Mouse (Mus musculus): ENCODE results near the gene Med27.

Med27 gene

DNA sequence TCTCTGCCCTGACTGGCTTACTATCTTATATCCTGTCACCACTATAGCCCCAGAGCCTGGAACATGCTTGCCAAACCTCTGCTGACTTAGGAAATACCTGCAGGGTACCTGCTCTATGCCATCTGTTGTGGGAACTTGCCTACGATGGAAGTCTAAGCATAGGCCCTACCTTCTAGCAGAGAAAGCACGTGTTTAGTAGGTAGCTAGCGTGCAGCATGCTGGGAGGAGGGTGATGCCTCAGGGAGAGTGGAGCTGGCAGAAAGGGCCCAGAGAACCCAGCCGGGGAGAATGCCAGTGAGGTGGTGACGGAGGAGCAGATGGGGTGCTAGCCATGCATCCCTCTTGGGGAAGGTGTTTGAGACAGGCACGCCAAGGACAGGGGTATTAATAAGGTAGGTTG is 89.8 kb downstream of the Med27 start:
- DNase-seq (ENCODE audit: low read depth, low spot score) = no peak

DNA sequence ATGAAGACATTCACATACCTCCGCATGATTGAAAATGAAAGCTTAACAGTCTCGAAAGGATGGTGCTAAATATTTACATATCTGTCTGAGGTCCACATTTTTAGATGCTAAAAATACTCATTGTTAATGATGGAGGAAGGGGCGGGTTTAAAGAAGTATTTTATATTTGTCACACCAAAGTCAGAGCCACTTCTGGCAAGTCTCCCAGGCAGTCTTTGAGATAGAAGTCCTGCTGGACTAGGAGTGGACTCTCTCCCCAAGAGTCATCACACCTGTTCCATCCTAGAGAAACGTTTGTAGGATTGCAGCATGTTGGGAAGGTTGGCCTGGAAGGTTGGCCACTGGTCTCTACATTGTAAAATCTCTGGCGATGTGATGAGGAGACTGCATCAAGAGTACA is 90.5 kb downstream of the Med27 start:
- DNase-seq (ENCODE audit: low read depth, low spot score) = no peak

DNA sequence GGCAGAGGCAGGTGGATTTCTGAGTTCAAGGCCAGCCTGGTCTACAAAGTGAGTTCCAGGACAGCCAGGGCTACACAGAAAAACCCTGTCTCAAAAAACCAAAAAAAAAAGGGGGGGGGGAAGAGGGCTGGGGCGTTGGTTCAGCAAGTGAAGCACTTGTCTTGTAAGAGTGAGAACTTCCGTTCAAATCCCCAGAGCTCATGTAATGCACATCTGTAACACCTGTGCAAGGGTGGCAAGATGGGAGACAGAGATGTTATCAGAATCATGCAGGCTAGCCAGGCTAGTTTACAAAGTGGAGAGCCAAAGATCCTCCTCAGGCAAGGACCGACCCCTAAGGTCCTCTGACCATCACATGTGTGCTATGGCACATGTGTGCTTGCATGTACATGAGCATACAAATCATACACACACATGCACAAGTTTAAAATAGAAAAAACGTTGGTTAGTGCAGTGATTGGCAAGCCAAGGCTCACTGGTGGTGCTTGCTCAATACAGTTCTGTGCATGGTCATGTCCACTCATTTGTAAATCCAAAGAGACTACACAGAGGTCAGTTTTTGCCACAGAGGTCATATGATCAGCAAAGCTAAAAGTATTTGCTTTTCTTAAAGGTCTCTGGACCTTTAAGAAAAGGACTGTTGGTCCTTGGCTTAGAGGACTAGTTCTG is 91.4 kb downstream of the Med27 start:
- DNase-seq (ENCODE audit: low read depth, low spot score) = no peak

DNA sequence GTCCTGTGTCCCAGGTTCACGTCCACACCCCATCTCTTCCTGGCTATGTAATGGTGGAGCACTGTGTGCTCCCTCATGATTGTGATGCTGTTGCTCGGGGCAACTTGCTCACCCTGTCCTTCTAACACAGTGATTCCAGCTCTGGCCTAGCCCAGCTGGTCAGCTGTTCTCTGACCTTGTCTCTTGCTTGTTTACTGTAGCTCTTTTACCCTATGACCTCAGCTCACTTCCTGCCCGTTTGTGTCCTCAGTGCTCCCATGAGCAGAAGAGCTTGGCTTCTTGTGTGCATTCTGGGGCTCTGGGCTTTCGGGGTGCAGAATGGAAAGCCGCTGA is 91.9 kb downstream of the Med27 start:
- DNase-seq (ENCODE audit: low read depth, low spot score) = no peak

DNA sequence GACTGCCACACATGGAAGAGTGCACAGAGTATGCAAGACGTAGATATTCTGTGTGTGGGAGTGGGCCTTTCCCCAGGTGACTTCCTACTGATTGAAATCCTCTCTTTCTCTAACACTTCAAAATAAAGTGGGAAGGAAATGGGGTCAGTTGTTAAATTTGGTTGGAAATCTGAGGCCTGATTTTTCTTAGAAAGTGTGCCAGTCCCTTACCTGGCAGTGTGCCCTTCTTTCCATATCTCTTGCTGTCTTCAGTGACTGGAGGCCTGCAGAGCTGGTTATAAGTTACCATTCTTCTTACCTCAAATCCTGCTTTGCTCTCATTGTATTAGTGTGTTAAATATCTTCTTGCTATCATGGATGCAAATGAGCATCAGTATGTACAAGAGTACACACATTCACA is 92.4 kb downstream of the Med27 start:
- DNase-seq (ENCODE audit: low read depth, low spot score) = no peak

DNA sequence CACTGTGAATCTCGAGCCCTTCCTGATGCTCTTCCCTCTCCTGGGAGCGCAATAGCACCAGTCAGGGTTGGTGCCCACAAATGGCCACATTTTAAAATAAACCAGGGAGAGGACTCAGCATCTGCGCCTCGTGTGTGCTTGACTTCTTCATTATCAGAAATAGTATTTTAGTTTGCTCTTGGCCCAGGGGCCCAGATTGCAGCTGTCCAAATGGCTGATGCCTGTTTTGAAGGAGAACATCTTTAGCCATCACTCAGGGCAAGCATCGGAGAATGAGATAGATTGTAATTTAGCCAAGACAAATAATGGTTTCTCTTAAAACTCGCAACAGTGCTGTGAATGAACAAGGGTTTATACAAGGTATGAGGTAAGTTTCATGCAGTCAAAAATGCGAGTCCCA is 92.8 kb downstream of the Med27 start:
- no peak for DNase-seq (ENCODE audit: low read depth, low spot score)

DNA sequence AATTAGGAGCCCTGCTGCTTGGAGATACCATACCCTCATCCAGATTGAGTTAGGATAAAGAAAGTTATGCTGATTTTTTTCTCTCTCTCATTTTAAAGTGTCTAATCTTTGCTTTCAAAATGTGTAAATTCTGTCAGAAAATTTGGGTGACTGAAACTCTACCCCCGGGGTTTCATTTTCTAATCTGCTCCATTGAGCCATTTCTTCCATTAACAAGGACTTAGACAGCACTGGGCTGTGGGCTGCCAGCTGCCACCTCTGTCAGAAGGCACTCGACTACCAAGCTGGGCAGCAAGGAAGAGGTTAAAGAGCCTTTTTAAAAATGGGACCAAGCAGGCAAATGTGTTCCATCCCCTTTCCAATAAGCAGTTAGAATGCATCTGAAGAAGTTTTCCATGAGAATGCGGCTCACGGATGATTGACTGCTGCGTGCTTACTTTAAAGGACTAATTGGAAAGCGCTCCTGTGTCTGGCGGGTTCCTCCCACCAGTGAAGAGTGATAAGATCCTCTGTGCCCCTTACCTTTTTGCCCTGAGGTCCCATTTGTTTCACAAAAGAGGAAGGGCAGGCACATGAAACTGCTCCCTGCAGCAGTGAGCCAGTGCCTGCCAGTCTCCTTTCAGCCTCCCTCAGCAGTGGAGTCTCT is 93.4 kb downstream of the Med27 start:
- DNase-seq (ENCODE audit: low read depth, low spot score) = no peak

DNA sequence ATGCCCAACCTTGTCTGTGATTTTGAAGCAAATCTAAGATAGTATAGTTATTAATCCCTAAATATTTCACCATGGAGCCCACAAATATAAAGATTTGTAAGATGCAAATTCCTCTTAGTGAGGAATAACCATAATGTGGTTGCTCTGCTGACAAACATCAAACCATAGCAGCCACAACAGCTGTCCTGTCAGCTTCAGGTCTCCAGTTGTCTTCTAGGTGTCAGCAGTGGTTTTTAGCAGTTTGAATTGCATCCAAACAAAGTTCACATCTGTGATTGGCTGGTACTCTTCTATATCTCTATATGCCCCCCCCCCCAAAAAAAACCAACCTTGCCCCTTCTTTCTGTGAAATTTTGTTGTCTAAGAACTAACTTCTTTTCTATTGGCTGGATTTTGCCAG is 95.7 kb downstream of the Med27 start:
- no peak for DNase-seq (ENCODE audit: low read depth, low spot score)

DNA sequence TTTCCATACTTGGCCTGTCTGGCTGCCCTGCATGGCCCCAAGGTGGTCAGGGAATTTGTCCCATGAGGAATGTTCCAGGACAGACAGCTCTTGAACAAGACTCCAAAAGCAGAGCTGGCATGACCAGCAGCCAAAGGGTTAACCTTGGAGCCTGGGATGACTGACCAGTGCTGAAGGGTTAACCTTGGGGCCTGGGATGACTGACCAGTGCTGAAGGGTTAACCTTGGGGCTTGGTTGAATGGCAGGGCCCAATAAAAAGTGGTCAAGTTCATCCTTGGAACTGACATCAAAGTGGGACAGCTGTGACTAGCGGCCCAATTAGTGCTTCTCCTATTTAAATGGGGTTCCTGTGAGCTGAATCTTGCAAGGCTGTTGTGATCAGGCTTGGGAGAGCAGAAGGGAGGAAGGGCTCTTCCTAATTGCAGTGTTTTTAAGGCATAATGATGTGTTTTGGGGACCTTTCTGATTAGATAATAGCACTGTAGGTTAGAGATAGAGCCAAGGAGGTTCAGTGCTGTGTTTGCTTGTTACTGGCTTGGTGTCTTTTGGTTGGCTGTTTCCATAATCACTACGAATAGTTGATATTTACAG is 97.1 kb downstream of the Med27 start:
- DNase-seq (ENCODE audit: low read depth, low spot score) = no peak

DNA sequence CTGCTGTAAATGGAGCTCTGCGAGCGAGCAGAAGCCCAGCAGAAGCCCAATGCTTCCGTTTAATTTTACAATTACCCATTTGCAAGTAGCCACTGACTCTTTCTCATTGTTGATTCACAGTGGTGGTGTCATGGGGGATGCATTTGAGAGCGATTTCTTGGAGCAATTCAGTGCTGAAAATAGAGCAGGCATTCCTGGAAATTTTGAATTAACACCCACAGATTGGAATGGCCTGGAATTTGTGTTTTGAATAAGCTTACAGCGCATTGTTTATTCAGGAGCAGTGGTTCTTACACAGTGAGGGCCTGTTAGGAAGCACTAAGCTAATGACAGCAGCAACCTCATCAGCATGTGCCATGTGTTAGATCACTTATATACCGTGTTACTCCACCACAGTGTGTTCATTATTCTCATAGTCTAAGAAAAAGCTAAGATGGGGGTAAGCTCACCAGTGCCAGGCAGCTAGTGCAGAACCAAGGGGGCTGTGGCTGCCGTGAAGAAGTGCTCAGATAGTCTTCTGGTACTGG is 101.9 kb downstream of the Med27 start:
- no peak for DNase-seq (ENCODE audit: low read depth, low spot score)

DNA sequence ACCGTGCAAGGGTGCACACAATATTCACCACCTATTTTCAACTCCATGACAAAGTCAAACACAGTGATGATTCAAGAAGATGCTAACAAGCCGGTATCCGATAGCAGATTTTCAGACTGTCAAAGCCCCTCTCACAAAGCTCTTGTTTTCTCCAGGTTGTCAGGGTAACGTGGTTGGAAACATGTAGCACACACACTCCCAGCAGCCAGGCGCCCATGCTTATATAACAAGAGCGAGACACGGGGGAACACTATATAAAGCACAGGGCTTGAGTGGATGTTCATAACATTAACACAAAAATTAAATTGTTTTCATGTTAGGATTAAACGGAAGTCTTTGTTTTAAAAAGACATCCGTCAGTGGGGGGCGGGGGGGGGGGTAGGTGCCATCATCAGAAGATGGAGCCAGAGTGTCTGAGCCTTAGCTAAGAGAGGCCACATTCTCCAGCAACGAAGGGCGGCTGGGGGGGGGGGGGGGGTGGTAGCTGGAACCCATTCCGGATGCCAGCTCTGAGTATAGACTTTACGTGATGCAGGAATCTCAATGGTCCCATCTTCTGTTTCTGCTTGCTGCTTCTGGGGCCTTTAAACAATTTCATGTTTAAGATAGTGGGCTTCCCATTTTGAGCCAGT is 104.9 kb downstream of the Med27 start:
- DNase-seq (ENCODE audit: low read depth, low spot score) = no peak

DNA sequence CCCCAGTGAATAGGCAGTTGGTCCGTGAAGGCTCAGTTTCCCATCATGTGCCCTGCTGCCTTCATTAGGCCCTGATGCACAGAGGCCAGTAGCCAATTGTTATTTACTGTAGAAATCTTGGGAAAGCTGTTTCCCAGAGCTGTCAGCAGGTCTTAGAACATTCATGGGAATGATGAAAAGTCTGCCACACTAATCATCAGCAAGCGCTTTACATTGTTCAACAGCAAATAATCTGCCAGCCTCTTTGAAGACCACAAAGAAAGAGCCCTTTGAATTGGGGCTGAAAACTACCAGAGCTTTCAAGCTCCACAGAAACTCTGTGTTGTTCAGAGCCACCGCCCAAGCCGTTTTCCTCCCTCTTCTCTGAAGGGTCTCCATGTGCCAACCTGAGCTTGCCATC is 106.8 kb downstream of the Med27 start:
- no peak for DNase-seq (ENCODE audit: low read depth, low spot score)

DNA sequence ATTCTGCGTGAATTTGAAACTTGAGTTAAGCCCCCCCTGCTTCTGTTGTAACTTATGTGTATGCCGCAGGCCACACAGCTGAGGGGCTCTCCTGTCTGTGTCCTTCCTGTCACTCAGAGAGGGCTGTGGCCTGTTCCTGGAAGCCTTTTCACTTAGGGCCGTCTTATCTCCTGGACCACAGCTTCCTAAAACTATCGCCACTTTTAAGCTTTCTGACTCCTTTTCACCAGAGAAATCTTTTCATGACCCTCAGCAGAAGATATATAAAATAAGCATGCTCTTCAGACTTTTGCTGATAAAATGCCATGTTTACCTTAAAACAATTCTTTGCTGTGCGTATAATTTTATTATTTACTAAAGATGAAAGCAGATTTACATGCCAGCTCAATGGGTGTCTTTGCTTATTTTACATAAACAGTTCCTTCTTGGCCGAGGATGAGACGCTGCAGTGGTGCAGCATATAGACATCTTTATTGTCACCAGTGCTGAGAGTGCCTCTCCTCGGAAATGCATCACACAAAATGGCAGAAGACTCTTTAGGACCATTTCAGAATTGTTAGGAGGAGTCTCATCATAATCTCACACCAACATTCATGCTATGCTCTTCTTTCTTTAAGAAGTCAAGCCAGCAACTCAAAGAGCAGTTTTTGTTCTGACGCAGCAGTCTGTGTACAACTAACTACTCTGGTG is 110.2 kb downstream of the Med27 start:
- no peak for DNase-seq (ENCODE audit: low read depth, low spot score)

DNA sequence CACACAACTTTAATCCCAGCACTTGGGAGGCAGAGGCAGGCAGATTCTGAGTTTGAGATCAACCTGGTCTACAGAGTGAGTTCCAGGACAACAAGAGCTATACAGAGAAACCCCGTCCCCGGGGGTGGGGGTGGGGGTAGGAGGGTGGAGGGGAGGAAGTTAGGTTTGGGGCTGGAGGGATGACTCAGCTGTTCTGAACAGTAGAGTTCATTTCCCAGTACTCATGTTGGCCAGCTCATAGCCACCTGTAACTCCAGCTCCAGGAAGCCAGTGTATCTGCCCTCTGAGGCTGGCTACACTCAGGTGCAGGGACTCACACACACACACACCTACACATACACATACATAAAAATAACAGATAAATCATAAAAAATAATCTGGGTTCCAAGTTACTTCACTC is 111.1 kb downstream of the Med27 start:
- no peak for DNase-seq (ENCODE audit: low read depth, low spot score)

DNA sequence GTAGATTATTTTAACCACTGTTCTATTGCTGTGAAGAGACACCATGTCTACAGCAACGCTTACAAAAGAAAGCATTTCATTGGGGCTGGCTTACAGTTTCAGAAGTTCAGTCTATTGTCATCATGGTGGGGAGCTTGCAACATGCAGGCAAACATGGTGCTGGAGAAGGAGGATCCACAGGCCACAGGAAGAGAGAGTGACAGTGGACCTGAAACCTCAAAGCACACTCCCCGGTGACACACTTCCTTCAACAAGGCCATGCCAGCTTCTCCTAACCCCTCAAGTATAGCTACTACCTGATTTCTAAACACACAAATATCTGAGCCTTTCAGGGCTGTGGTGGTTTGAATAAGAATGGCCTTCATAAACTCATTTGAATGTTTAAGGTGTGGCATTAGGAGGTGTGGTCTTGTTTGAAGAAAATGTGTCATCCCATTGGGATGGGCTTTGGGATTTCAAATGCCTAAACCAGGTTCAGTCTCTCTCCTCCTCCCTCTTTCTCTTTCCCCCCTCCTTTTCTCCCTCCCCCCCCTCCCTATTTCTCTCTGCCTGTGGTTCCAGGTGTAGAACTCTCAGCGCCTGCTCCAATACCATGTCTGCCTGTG is 111.8 kb downstream of the Med27 start:
- no peak for DNase-seq (ENCODE audit: low read depth, low spot score)

DNA sequence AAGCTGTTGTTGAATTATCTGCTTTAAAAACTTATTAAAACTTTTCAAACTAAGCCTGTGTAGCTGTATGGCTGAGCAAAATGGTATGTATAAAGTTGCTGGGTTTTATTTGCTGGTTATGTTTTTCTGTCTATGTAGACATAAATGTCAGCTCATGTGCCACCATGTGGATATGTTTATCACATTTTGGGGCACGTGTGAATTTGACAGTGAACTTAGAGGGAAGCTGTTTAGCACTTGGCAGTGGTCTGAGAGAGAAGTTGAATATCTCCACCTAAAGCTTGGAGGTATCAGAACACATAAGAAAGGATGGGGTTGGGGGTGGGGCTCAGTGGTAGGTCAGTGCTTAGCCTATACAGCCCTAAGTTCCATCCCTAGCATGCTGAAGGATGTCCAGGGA is 113.0 kb downstream of the Med27 start:
- DNase-seq (ENCODE audit: low read depth, low spot score) = no peak

DNA sequence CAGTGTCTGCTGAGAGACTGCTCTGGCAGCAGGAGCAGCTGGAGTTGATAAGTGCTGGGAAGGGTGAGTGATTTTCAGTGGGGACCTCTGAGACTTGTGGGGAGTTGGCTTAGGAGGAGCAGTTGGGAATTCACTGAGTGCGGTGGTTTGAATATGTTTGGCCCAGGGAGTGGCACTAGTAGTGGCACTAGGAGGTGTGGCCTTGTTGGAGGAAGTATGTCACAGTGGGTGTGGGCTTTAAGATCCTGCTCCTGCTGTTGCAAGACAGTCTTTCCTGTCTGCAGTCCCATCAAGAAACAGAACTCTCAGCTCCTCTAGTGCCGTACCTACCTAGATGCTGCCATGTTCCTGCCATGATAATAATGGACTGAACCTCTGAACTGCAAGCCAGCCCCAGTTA is 115.2 kb downstream of the Med27 start:
- DNase-seq (ENCODE audit: low read depth, low spot score) = no peak

DNA sequence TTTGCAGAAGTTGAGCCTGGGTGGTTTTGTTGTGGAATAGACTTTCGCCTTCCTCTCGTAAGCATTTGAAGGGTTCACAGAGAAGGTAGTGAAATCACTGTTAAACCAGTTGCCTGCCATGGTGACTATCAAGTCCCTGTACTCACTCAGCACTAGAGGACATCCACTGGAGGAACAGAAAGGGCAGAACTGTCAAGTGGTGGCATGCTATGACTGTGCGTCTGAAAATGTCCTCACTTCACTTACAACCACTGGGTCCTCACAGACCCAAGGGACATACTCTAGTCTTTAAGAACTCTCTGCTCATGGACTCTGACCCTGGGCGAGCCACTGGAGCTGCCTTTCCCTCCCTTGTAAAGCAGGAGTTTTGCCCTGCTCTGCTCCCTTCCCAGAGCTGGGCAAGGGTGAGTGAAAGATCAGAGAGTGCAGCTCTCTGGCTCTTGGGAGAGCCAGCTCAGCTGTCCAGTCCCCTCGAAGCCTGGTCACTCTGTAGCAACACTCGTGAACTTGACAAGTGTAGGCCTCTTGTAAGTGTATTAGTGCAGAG is 116.5 kb downstream of the Med27 start:
- no peak for DNase-seq (ENCODE audit: low read depth, low spot score)

DNA sequence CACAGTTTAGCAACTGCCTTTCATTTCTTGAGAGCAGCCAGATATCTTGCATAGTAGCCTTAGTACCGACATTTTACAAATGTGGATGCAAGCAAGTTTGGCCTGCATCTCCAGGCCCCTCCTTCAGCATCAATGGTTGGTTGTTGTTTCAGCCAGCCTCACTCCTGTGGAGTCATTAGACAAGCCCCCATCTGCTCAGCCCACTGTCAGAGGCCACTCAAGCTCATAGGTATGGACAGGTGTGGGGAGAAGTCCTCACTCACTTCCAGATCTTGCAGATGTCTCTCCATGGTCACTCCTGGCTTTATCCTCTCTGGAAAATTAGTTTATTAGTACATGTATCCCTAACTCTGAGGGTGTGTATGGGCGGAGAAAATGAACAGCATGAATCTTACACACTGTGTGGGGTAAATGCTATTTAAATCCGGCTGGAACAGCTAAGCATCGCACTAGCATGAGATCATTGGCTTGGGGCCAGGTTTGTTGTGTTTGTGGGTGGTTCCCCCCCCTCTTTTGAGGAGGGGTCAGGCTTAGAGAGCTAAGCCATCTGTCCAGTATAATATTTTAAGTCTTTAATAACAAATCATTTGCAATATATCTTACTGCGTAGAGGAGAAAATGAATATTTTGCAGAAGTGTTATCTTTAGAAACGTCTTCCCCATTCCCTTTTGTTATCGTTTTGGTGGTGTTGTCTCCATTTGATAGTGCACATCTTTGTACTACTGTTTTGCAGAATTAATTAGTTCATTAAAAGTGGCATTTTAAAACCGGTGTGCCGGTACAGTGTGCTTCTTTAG is 118.4 kb downstream of the Med27 start:
- no peak for DNase-seq (ENCODE audit: low read depth, low spot score)

DNA sequence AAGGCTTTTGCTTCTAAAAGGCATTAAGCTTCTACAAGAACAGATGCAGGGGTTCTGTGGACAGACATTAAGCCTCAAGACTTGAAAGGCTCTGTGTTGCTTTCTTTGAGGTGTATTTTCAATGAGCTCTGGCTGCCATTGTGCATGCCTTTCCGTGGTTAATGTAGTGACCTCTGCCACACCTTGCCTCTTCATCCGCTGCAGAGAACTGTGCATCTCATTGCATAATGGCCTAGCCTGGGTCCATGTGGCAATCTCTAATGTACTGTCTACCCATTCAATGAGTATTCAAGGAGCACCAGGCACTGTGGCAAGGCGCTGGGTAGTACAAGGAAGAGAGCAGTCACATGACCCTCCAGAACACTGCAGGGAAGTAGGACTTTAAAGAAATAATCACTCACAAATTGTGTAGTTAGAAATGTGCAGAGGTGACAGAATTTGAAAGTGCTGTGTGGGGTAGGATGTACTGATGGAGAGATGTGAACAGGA is 119.1 kb downstream of the Med27 start:
- DNase-seq (ENCODE audit: low read depth, low spot score) = no peak

DNA sequence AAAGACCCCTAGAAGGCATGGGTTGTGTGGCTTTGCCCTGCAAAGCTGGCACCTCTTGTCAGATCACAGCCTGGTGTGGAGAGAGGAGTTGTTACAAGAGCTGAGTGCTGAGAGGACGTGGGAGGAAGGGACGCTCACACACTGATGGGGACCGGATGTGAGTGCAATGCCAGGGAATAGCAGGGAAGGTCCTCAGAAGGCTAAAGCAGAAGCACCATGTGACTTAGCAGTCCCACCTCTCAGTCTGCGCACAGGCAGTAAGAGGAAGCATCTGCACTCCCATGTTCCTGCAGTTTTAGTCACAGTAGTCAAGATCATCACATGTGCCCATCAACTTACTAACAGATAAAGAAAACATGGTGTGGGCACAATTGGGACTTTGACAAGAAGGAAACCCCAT is 119.8 kb downstream of the Med27 start:
- no peak for DNase-seq (ENCODE audit: low read depth, low spot score)

Measured in embryo, embryonic 11.5 days (tissue).